In genomic region chr11:50379023-50379752, GRCm38 (mm10) we compare ENCODE assay signal across 10 mouse cellular contexts. TPM values are rescaled to one million over a fixed set of nuclear protein-coding genes. Genes with fewer than 3 reads are reported as not detected.
DNase-seq lines count a peak whose midpoint lies in the region; ATAC-seq and TF ChIP-seq lines count a peak whose summit lies in the region.
"Had no signal": no experiment of that assay in that cellular context is flagged by ENCODE, and none has a peak within 500 bp of the region (broad histone marks: within the 10 kb centered on the region; RNA-seq: fewer than 3 reads in every experiment).

No protein-coding gene starts in this region.

- no peaks in the 10 kb centered on the region for H3K9me3 ChIP-seq in lung, embryonic 14.5 days (ENCODE audit: low read depth, low read length)
- H3K9me3 ChIP-seq in limb, embryonic 10.5 days (replicated peaks), result no peaks in the 10 kb centered on the region
- H3K9me3 ChIP-seq in neural tube, embryonic 14.5 days (ENCODE audit: control insufficient read depth, low read length), result no peaks in the 10 kb centered on the region

- H3K4me3 ChIP-seq in lung, embryonic 14.5 days (ENCODE audit: low read depth, low read length), result peak overlapping the region; percentile 96
- peak overlapping the region; percentile 89 for H3K4me3 ChIP-seq in embryonic fibroblast, embryonic 13.5 days (ENCODE audit: insufficient read depth, low read length)
- H3K4me3 ChIP-seq in limb, embryonic 10.5 days, result peak overlapping the region; percentile 89
- peak overlapping the region; percentile 95 for H3K4me3 ChIP-seq in neural tube, embryonic 14.5 days (ENCODE audit: low read depth, low read length)

- H3K27ac ChIP-seq in lung, embryonic 14.5 days (ENCODE audit: low read depth), result no peak overlapping the region
- no peak overlapping the region for H3K27ac ChIP-seq in embryonic fibroblast, embryonic 13.5 days (ENCODE audit: insufficient read depth, low read length)
- H3K27ac ChIP-seq in limb, embryonic 10.5 days, result no peak overlapping the region
- H3K27ac ChIP-seq in neural tube, embryonic 14.5 days (ENCODE audit: low read depth, low read length), result no peak overlapping the region

- TF ChIP-seq CTCF in lung, embryonic 14.5 days (IDR thresholded peaks at IDR 0.05; ENCODE audit: low read depth), result no peak
- TF ChIP-seq CTCF in embryonic fibroblast, embryonic 13.5 days (IDR thresholded peaks at IDR 0.05; ENCODE audit: borderline replicate concordance, insufficient read depth, low read length), result no peak

- peak overlapping the region; percentile 95 for H3K4me2 ChIP-seq in lung, embryonic 14.5 days
- peak overlapping the region; percentile 74 for H3K4me2 ChIP-seq in neural tube, embryonic 14.5 days (ENCODE audit: low read depth, low read length)

- TF ChIP-seq POLR2A in embryonic fibroblast, embryonic 13.5 days (IDR thresholded peaks at IDR 0.05; ENCODE audit: low read depth, low read length), result no peak

- no peaks in the 10 kb centered on the region for H3K27me3 ChIP-seq in lung, embryonic 14.5 days (ENCODE audit: insufficient read depth, low read length)
- no peaks in the 10 kb centered on the region for H3K27me3 ChIP-seq in limb, embryonic 10.5 days (ENCODE audit: low read depth, poor library complexity, severe bottlenecking)
- no peaks in the 10 kb centered on the region for H3K27me3 ChIP-seq in neural tube, embryonic 14.5 days (ENCODE audit: control insufficient read depth, insufficient read depth, low read length)

- WGBS in lung, embryonic 14.5 days, result 45% methylated on average over 12 of the region's 12 CpGs
- 73% methylated on average over 12 of the region's 12 CpGs for WGBS in limb, embryonic 10.5 days
- WGBS in neural tube, embryonic 14.5 days, result 62% methylated on average over 12 of the region's 12 CpGs

- H3K9ac ChIP-seq in lung, embryonic 14.5 days, result peak overlapping the region; percentile 98
- H3K9ac ChIP-seq in neural tube, embryonic 14.5 days (replicated peaks; ENCODE audit: low read depth, low read length), result peak overlapping the region; percentile 98

- no peak for DNase-seq in lung, embryonic 14.5 days
- no peak for DNase-seq in lung, postnatal 25 days (ENCODE audit: low spot score)
- no peak for DNase-seq in limb, embryonic 10.5 days (ENCODE audit: low spot score)
- no peak for DNase-seq in thymus, postnatal 25 days
- DNase-seq in kidney, postnatal 4 days, result no peak

- peaks cover 45% of the 10 kb centered on the region for H3K36me3 ChIP-seq in lung, embryonic 14.5 days (ENCODE audit: insufficient read depth)
- peaks cover 59% of the 10 kb centered on the region for H3K36me3 ChIP-seq in limb, embryonic 10.5 days
- peaks cover 23% of the 10 kb centered on the region for H3K36me3 ChIP-seq in neural tube, embryonic 14.5 days (ENCODE audit: control insufficient read depth, insufficient read depth, low read length)

- H3K4me1 ChIP-seq in lung, embryonic 14.5 days (ENCODE audit: insufficient read depth), result peaks cover 11% of the 10 kb centered on the region; the same call in 1 of the 2 replicates
- 0 out of 2 replicates have a peak, but pooled peaks cover 4% of the 10 kb centered on the region for H3K4me1 ChIP-seq in embryonic fibroblast, embryonic 13.5 days (ENCODE audit: control insufficient read depth, insufficient read depth, low read length)
- H3K4me1 ChIP-seq in limb, embryonic 10.5 days, result peaks cover 24% of the 10 kb centered on the region
- peaks cover 24% of the 10 kb centered on the region for H3K4me1 ChIP-seq in neural tube, embryonic 14.5 days (ENCODE audit: control insufficient read depth, insufficient read depth, low read length)

- no peak for ATAC-seq in lung, embryonic 14.5 days (ENCODE audit: insufficient read depth)
- ATAC-seq in neural tube, embryonic 14.5 days (ENCODE audit: low read depth), result no peak
- ATAC-seq in megakaryocyte progenitor cell, adult 5-6 weeks (replicated peaks; ENCODE audit: poor library complexity), result no peak

RNA-seq across cellular contexts. Expression of gene Hnrnph1, which starts 2.4 kb away (rescaled TPM):
- polyA plus RNA-seq in lung, embryonic 14.5 days (2014; fragmentation: Nextera tagmentation; extraction: Ambion mirVana), result 573 and 582 TPM in 2 replicates
- 465 and 590 TPM in 2 replicates for polyA plus RNA-seq in embryonic fibroblast, embryonic 13.5 days (2011; ENCODE audit: insufficient read length, low read depth, missing spikeins)
- polyA plus RNA-seq in limb, embryonic 10.5 days (2016; fragmentation: Nextera tagmentation; extraction: Ambion mirVana), result 586 and 668 TPM in 2 replicates
- polyA plus RNA-seq in neural tube, embryonic 14.5 days (2014; fragmentation: Nextera tagmentation; extraction: Ambion mirVana), result 441 and 486 TPM in 2 replicates
- 748 and 912 TPM in 2 replicates for total RNA-seq in megakaryocyte progenitor cell, adult 5-6 weeks (2015)
- 703 and 864 TPM in 2 replicates for total RNA-seq in megakaryocyte progenitor cell, adult 5-6 weeks (2017)

RNA-seq across cellular contexts. Expression of gene Cby3, which starts 24.9 kb away (rescaled TPM):
- polyA plus RNA-seq in lung, embryonic 14.5 days (2014; fragmentation: Nextera tagmentation; extraction: Ambion mirVana), result 0.37 and 0.66 TPM in 2 replicates
- not detected in 2 replicates for polyA plus RNA-seq in embryonic fibroblast, embryonic 13.5 days (2011; ENCODE audit: insufficient read length, low read depth, missing spikeins)
- polyA plus RNA-seq in limb, embryonic 10.5 days (2016; fragmentation: Nextera tagmentation; extraction: Ambion mirVana), result 0.43 TPM in 1 of 2 replicates, not detected in the other
- 0.81 and 0.92 TPM in 2 replicates for polyA plus RNA-seq in neural tube, embryonic 14.5 days (2014; fragmentation: Nextera tagmentation; extraction: Ambion mirVana)
- not detected in 2 replicates for total RNA-seq in megakaryocyte progenitor cell, adult 5-6 weeks (2015)
- total RNA-seq in megakaryocyte progenitor cell, adult 5-6 weeks (2017), result 0.29 TPM in 1 of 2 replicates, not detected in the other
- total RNA-seq: gastrocnemius, postnatal 25 days had no signal
- polyA plus RNA-seq: activated CD4-positive, CD25-positive, alpha-beta regulatory T cell, adult 4 months had no signal

RNA-seq across cellular contexts. Expression of gene Rufy1, which starts 51.7 kb away (rescaled TPM):
- 24.4 and 25.9 TPM in 2 replicates for polyA plus RNA-seq in lung, embryonic 14.5 days (2014; fragmentation: Nextera tagmentation; extraction: Ambion mirVana)
- polyA plus RNA-seq in embryonic fibroblast, embryonic 13.5 days (2011; ENCODE audit: insufficient read length, low read depth, missing spikeins), result 19.3 and 19.8 TPM in 2 replicates
- 22.5 and 22.6 TPM in 2 replicates for polyA plus RNA-seq in limb, embryonic 10.5 days (2016; fragmentation: Nextera tagmentation; extraction: Ambion mirVana)
- polyA plus RNA-seq in neural tube, embryonic 14.5 days (2014; fragmentation: Nextera tagmentation; extraction: Ambion mirVana), result 25.6 and 31.9 TPM in 2 replicates
- 29.5 and 38.1 TPM in 2 replicates for total RNA-seq in megakaryocyte progenitor cell, adult 5-6 weeks (2015)
- 42.5 and 48.5 TPM in 2 replicates for total RNA-seq in megakaryocyte progenitor cell, adult 5-6 weeks (2017)

RNA-seq across cellular contexts. Expression of gene Canx, which starts 53.7 kb away (rescaled TPM):
- polyA plus RNA-seq in lung, embryonic 14.5 days (2014; fragmentation: Nextera tagmentation; extraction: Ambion mirVana), result 269 and 282 TPM in 2 replicates
- polyA plus RNA-seq in embryonic fibroblast, embryonic 13.5 days (2011; ENCODE audit: insufficient read length, low read depth, missing spikeins), result 735 and 759 TPM in 2 replicates
- 311 and 334 TPM in 2 replicates for polyA plus RNA-seq in limb, embryonic 10.5 days (2016; fragmentation: Nextera tagmentation; extraction: Ambion mirVana)
- polyA plus RNA-seq in neural tube, embryonic 14.5 days (2014; fragmentation: Nextera tagmentation; extraction: Ambion mirVana), result 205 and 227 TPM in 2 replicates
- total RNA-seq in megakaryocyte progenitor cell, adult 5-6 weeks (2015), result 500 and 518 TPM in 2 replicates
- total RNA-seq in megakaryocyte progenitor cell, adult 5-6 weeks (2017), result 1,173 and 1,480 TPM in 2 replicates
